Mouse (Mus musculus): ENCODE results near the gene Krcc1. TPM values are rescaled to one million over a fixed set of nuclear protein-coding genes. Genes with fewer than 3 reads are reported as not detected.
A peak's percentile ranks its signal among the peaks of the same experiment; 100 is the strongest.

Gene Krcc1
- total RNA-seq (2014; rRNA removed; ENCODE audit: low replicate concordance) (47.8 and 51.7 TPM in 2 replicates), polyA plus RNA-seq (2015; fragmentation: Nextera tagmentation; extraction: Ambion mirVana) (82.5 and 83.7 TPM in 2 replicates)

DNA sequence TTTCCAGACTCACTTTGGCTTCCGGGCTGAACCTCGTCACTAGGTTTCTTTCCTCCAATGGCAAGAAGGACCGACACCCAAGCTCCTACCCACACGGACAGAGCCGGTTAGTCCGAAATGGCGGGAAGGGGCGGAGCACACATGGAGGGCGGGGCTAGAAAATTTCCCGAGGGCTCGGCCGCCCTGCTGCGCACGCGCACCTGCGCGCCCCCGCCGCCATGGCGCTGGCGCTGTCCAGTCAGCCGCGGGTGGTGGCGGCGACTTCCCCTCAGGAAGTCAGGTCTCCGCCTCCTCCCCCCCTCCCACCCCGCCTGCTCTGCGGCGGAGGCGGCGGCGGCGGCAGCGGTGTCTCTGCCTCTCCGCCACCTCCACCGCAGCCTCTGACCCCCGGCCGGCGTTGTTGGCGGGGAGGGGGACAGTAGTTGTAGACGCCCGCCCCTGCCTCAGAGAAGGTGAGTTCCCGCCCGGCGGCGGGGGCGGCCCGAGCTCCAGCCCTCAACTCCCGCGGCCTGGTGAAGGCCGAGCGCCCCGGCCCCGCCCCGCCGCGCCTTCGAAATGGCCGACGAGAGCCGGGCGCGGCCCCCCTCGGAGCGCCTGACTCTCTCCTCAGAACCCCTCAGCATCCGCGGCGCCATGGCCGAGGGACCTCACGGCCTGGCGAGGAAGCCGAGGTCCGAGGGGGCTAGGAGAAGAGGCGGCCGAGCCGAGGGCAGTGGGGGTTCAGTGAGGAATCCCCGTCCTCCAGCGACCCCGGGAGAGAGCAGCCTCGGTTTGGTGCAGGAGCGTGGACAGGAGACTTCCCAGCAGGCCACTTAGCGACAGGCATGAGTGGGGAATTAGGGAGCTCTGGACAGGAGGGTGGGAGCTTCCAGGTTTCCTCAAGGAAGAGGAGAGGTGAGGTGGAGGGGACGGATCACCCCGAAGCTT, at the start of gene Krcc1:
Gene Krcc1, plus strand, starts transcription at position 289 of the 927 bp plus-strand sequence.
- ATAC-seq (ENCODE audit: insufficient read depth, low read depth) = peak; percentile 90
- H3K4me3 ChIP-seq (ENCODE audit: low read depth, low read length) = peak within 1 kb of the TSS; percentile 92
- WGBS = under 1% methylated on average over 57 of the region's 84 CpGs
- H3K27me3 ChIP-seq (ENCODE audit: control insufficient read depth, insufficient read depth, low read length) = no peaks in the 10 kb centered on the region
- peak within 1 kb of the TSS; percentile 97 for H3K9ac ChIP-seq (replicated peaks; ENCODE audit: low read depth, low read length)
- H3K27ac ChIP-seq (ENCODE audit: low read depth) = peak within 1 kb of the TSS; percentile 99
- no peak for TF ChIP-seq CTCF (IDR thresholded peaks at IDR 0.05; ENCODE audit: low read depth)
- TF ChIP-seq EP300 (IDR thresholded peaks at IDR 0.05; ENCODE audit: low read depth) = no peak; the same call in 1 of the 2 replicates
- DNase-seq (ENCODE audit: low spot score) = peak; percentile 97
- H3K9me3 ChIP-seq (replicated peaks; ENCODE audit: control insufficient read depth, low read length) = no peaks in the 10 kb centered on the region
- H3K36me3 ChIP-seq (replicated peaks; ENCODE audit: control insufficient read depth, insufficient read depth, low read length) = no peaks in the 10 kb centered on the region
- H3K4me2 ChIP-seq (ENCODE audit: low read depth, low read length) = peak within 1 kb of the TSS; percentile 86
- peaks cover 31% of the 10 kb centered on the region for H3K4me1 ChIP-seq (ENCODE audit: control insufficient read depth, insufficient read depth)

DNA sequence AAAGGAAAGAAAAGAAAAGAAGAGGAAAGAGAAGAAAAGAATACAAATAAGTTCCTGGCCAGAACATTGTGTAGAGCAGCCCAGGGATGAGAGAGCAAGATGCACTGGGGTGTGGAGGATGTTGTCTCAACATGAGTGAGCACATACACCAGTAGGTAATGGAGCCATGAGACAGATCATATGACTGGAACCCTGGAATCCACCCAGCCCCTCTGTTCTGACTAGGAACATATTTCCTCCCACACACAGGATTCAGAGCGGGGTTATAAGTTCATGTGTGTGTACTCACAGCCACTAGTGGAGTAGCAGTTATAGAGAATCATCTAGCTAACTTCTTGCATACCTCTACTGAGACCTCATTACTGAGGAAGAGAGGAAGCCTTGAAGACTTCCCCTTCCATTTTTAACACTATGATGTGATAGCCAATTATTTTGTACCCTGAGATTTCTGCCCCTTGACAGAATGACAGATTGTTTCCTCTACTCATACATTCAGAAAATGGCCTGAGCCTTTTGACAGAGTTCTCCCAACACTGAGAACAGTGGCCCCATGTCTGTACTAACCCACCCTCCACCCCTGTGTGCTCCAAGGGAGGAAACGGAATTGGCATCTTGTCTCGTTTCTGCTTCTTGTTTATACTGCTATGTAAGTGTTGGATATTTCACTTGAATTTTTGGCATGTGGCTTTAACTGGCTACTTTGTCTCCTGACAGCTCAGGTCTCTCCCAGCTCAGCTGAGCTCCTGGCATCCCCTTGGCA, 47.1 kb upstream of the Krcc1 start:
- no peaks in the 10 kb centered on the region for H3K9me3 ChIP-seq (replicated peaks; ENCODE audit: control insufficient read depth, low read length)
- DNase-seq (ENCODE audit: low spot score) (no peak), ATAC-seq (ENCODE audit: insufficient read depth, low read depth) (no peak)
- no peak overlapping the region for H3K4me2 ChIP-seq (ENCODE audit: low read depth, low read length)
- WGBS = 40% methylated on average over 3 of the region's 3 CpGs
- H3K36me3 ChIP-seq (replicated peaks; ENCODE audit: control insufficient read depth, insufficient read depth, low read length) = peaks cover 42% of the 10 kb centered on the region
- peaks cover 20% of the 10 kb centered on the region for H3K4me1 ChIP-seq (ENCODE audit: control insufficient read depth, insufficient read depth)
- TF ChIP-seq EP300 (IDR thresholded peaks at IDR 0.05; ENCODE audit: low read depth) (no peak), CTCF (IDR thresholded peaks at IDR 0.05; ENCODE audit: low read depth) (no peak)
- H3K4me3 ChIP-seq (ENCODE audit: low read depth, low read length) = no peak overlapping the region
- H3K9ac ChIP-seq (replicated peaks; ENCODE audit: low read depth, low read length) = no peak overlapping the region
- H3K27ac ChIP-seq (ENCODE audit: low read depth) = no peak overlapping the region
- H3K27me3 ChIP-seq (ENCODE audit: control insufficient read depth, insufficient read depth, low read length) = no peaks in the 10 kb centered on the region

DNA sequence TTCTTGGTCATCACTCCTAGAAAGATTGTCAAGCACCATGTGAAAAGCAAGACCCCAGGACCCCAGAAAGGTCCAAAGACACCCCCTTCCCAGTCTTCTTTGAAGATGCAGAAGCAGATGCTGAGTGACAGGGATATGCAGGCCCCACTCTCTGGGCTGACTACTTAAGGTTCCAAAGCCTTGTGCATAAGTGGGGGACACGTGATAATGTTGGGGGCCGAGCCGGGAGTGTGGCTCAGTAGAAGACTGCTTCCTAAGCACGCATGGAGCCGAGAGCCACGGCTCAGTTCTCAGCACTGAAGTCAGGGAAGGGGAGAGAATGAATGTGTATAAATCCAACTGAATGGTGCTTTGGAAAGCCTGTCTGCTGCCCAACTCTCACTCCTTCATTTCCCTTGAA, 44.9 kb upstream of the Krcc1 start:
- Histone ChIP-seq H3K27ac (ENCODE audit: low read depth) (peak overlapping the region; percentile 86), H3K36me3 (replicated peaks; ENCODE audit: control insufficient read depth, insufficient read depth, low read length) (peaks cover 40% of the 10 kb centered on the region)
- TF ChIP-seq CTCF (IDR thresholded peaks at IDR 0.05; ENCODE audit: low read depth) (no peak), EP300 (IDR thresholded peaks at IDR 0.05; ENCODE audit: low read depth) (no peak)

DNA sequence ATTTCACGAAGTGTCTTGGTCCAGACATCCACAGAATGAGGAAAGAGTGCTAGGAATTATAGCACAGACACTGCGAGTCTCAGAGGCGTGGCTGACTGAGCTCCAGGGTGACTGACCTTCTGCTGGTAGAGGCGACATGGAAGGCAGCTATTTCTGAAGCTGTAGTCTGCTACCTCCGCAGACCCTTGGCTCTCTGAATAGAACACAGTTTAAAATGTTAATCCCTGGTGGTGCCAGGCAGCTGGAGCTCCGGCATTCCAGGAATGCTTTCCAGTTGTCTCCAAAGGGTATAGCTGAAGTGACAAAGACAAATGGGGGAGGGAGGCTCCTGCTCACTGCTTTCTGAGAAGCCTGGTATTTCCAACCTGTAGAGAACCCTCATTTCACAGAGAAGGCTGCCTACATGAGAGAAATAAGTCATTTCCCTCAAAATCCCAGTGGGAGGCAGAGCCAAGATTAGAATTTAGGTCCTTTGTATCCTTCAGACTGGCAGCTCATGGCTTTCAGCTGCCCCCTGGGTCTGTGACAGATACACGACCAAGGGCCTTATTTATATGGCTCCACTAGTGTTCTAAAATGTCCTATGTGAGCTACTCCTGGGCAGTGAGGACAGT, 44.2 kb upstream of the Krcc1 start:
- peak; percentile 72 for DNase-seq (ENCODE audit: low spot score)
- peak; percentile 80 for ATAC-seq (ENCODE audit: insufficient read depth, low read depth)
- TF ChIP-seq EP300 (IDR thresholded peaks at IDR 0.05; ENCODE audit: low read depth) (no peak), CTCF (IDR thresholded peaks at IDR 0.05; ENCODE audit: low read depth) (no peak)

More for the DNA sequence above, 44.9 kb upstream of the Krcc1 start:
- DNase-seq (ENCODE audit: low spot score) = no peak
- H3K9me3 ChIP-seq (replicated peaks; ENCODE audit: control insufficient read depth, low read length) = no peaks in the 10 kb centered on the region
- H3K9ac ChIP-seq (replicated peaks; ENCODE audit: low read depth, low read length) = no peak overlapping the region
- no peaks in the 10 kb centered on the region for H3K27me3 ChIP-seq (ENCODE audit: control insufficient read depth, insufficient read depth, low read length)
- H3K4me3 ChIP-seq (ENCODE audit: low read depth, low read length) = no peak overlapping the region
- H3K4me2 ChIP-seq (ENCODE audit: low read depth, low read length) = no peak overlapping the region
- H3K4me1 ChIP-seq (ENCODE audit: control insufficient read depth, insufficient read depth) = peaks cover 20% of the 10 kb centered on the region
- no peak for ATAC-seq (ENCODE audit: insufficient read depth, low read depth)
- WGBS = 43% methylated on average over 6 of the region's 6 CpGs

DNA sequence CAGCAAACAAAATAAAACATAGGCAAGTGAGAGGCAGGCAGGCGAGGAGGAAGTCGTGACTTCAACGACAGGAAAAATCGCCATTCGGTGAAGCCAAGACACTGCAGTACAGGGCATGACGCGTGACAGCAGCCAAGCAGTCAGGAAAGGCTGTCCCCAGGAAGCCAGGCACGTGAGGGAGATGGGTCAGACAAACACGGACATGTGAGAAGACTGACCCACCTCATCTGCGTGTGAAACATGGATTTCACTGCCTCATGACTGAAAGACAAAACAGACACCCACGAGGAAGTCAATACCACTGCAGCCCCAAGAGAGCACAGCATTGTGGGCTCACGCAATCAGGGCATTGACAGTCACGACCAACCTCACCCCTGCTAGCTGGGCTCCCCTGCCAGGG, 36.4 kb upstream of the Krcc1 start:
- Histone ChIP-seq H3K4me3 (ENCODE audit: low read depth, low read length) (no peak overlapping the region), H3K4me1 (ENCODE audit: control insufficient read depth, insufficient read depth) (no peaks in the 10 kb centered on the region), H3K27ac (ENCODE audit: low read depth) (0 out of 2 replicates have a peak overlapping the region, but pooled peaks have one; percentile 7), H3K9ac (replicated peaks; ENCODE audit: low read depth, low read length) (no peak overlapping the region), H3K27me3 (ENCODE audit: control insufficient read depth, insufficient read depth, low read length) (no peaks in the 10 kb centered on the region), H3K9me3 (replicated peaks; ENCODE audit: control insufficient read depth, low read length) (no peaks in the 10 kb centered on the region), H3K36me3 (replicated peaks; ENCODE audit: control insufficient read depth, insufficient read depth, low read length) (peaks cover 62% of the 10 kb centered on the region), H3K4me2 (ENCODE audit: low read depth, low read length) (no peak overlapping the region)
- 57% methylated on average over 13 of the region's 13 CpGs for WGBS
- DNase-seq (ENCODE audit: low spot score) = no peak
- ATAC-seq (ENCODE audit: insufficient read depth, low read depth) = no peak
- no peak for TF ChIP-seq CTCF (IDR thresholded peaks at IDR 0.05; ENCODE audit: low read depth)
- no peak for TF ChIP-seq EP300 (IDR thresholded peaks at IDR 0.05; ENCODE audit: low read depth)

More for the DNA sequence above, 44.2 kb upstream of the Krcc1 start:
- Histone ChIP-seq H3K4me3 (ENCODE audit: low read depth, low read length) (no peak overlapping the region), H3K27ac (ENCODE audit: low read depth) (peak overlapping the region; percentile 86), H3K9ac (replicated peaks; ENCODE audit: low read depth, low read length) (no peak overlapping the region), H3K4me1 (ENCODE audit: control insufficient read depth, insufficient read depth) (peaks cover 20% of the 10 kb centered on the region), H3K4me2 (ENCODE audit: low read depth, low read length) (no peak overlapping the region), H3K27me3 (ENCODE audit: control insufficient read depth, insufficient read depth, low read length) (no peaks in the 10 kb centered on the region), H3K9me3 (replicated peaks; ENCODE audit: control insufficient read depth, low read length) (no peaks in the 10 kb centered on the region), H3K36me3 (replicated peaks; ENCODE audit: control insufficient read depth, insufficient read depth, low read length) (peaks cover 33% of the 10 kb centered on the region)
- 11% methylated on average over 7 of the region's 7 CpGs for WGBS
